Mouse (Mus musculus) heart, postnatal 0 days (tissue): ENCODE data around the gene Mipep.

Experiments used
- CTCF ChIP-seq: IDR thresholded peaks from 2 replicates; pipeline ENCODE4 v1.5.1; 2016; ENCODE audit warnings: antibody characterized with exemption, control low read depth, low read depth
- EP300 ChIP-seq: IDR thresholded peaks from 2 replicates; pipeline ENCODE4 v1.6.1; 2016; ENCODE audit warnings: antibody characterized with exemption, low read depth

GRCm38 (mm10) chr14:60910506-60911444 is 126.4 kb downstream of the Mipep start:
- TF ChIP-seq CTCF (no peak), EP300 (no peak)
